Mouse (Mus musculus) liver, embryonic 13.5 days (tissue): ENCODE data around the gene Inhbb. TPM values are rescaled to one million over a fixed set of nuclear protein-coding genes. Genes with fewer than 3 reads are reported as not detected.

Experiments
- ATAC-seq: fragments of 200-750 bp; cut with Nextera tagmentation; 2 replicates; pipeline ENCODE4 v1.8.0; 2017; ENCODE audit warnings: low read depth, mild to moderate bottlenecking, moderate number of reproducible peaks, moderate library complexity
- DNase-seq: peaks from one replicate; pipeline ENCODE4 v3.0.0; 2022
- H3K27ac ChIP-seq: fragments of 300-500 bp; sonication (generic); 2 replicates; pipeline ENCODE4 v1.5.1; 2015; ENCODE audit warnings: moderate library complexity, mild to moderate bottlenecking, inconsistent platforms
- H3K27me3 ChIP-seq: fragments of 300-500 bp; sonication (generic); 2 replicates; pipeline ENCODE4 v1.6.1; 2015; ENCODE audit warnings: mild to moderate bottlenecking, inconsistent platforms
- H3K36me3 ChIP-seq: fragments of 300-500 bp; sonication (generic); 2 replicates; pipeline ENCODE4 v1.6.1; 2015; ENCODE audit warnings: mild to moderate bottlenecking, inconsistent platforms
- H3K4me1 ChIP-seq: fragments of 300-500 bp; sonication (generic); replicated peaks from 2 replicates; pipeline ENCODE4 v1.6.1; 2015; ENCODE audit warnings: inconsistent platforms
- H3K4me2 ChIP-seq: fragments of 300-500 bp; sonication (generic); 2 replicates; pipeline ENCODE4 v1.6.1; 2015; ENCODE audit warnings: inconsistent platforms, mild to moderate bottlenecking, moderate library complexity
- H3K4me3 ChIP-seq: fragments of 300-500 bp; sonication (generic); replicated peaks from 2 replicates; pipeline ENCODE4 v1.5.1; 2015; ENCODE audit warnings: mild to moderate bottlenecking, inconsistent platforms
- H3K9ac ChIP-seq: fragments of 300-500 bp; sonication (generic); 2 replicates; pipeline ENCODE4 v1.6.1; 2015; ENCODE audit warnings: mild to moderate bottlenecking, inconsistent platforms
- H3K9me3 ChIP-seq: fragments of 300-500 bp; sonication (generic); replicated peaks from 2 replicates; pipeline ENCODE4 v1.6.1; 2016; ENCODE audit warnings: inconsistent platforms
- WGBS: fragments of 180-500 bp; shearing (Covaris S2); methylation state at CpG from one replicate; pipeline ENCODE4 v1.1.7; 2015; ENCODE audit not compliant: insufficient replicate concordance; 5-methylcytosine and 5-hydroxymethylcytosine counted together
- polyA plus RNA-seq: library from polyadenylated mRNA; unstranded; fragments of >200 nt; fragmentation: Nextera tagmentation; extraction: Ambion mirVana; gene quantifications from 2 replicates; pipeline ENCODE4 v1.2.1, GENCODE M21; 2015

The Inhbb gene
- polyA plus RNA-seq, 1 experiment from 2014 or later = 0.09 TPM

DNA sequence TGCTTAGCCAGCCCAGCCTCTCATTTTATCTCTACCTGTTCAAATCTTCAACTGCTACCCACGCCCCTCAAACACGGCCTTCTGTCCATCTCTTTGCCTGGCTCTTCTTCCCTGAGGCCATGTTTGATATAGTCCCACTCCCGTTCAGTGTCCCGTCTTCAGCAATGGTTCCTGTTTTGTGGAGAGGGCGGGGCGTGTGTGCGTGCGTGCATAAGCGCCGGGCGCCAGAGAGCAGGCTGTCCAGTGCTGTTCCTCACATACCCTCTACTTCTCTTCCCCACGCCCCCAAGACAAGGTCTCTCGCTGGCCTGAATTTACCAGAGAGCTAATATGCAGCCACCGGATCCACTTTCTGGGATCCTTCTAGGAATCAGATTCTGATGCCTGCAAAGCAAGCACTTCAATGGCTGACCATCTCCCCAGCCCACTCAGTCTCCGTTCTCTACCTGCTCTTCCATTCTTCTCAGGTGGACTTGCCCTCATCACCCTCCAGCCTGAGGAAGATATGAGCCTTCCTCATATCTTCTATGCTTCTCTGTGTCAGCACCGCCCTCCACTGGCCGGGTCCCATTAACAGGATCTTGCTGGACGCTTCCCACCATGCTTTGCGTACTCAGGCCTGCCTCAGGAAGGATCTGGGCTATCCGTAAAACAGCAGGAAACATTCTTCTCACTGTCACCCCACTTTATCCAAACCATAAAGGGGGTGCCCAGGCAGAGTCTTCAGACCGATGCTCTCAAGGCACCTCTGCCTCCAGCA is 21.7 kb upstream of the Inhbb start:
- ATAC-seq (no peak), DNase-seq (no peak)
- no peaks in the 10 kb centered on the region for H3K27me3 ChIP-seq
- H3K4me2 ChIP-seq = no peak overlapping the region
- H3K9ac ChIP-seq = no peak overlapping the region
- H3K36me3 ChIP-seq = no peaks in the 10 kb centered on the region
- no peaks in the 10 kb centered on the region for H3K9me3 ChIP-seq
- no peak overlapping the region for H3K4me3 ChIP-seq
- no peak overlapping the region for H3K27ac ChIP-seq
- 63% methylated on average over 21 of the region's 21 CpGs for WGBS
- H3K4me1 ChIP-seq = no peaks in the 10 kb centered on the region

DNA sequence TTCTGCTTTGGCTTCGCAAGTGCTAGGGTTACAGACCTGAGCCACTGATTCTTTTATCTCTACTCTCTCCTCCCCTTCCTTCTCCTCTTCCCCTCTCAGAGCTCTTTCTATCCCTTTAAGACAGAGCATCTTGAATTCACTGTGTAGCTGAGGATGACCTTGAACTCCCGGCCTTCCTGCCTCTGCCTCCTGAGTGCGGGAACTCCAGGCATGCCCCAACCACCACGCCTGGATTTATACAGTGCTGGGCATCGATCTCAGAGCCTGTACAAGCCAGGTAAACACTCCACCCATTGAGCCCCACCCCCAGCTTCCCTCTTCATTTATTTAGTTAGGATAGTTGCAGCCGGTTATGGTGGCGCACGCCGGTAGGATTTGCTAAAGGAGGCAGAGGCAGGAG is 20.9 kb upstream of the Inhbb start:
- no peak overlapping the region for H3K9ac ChIP-seq
- DNase-seq (no peak), ATAC-seq (no peak)
- H3K4me3 ChIP-seq = no peak overlapping the region
- H3K9me3 ChIP-seq = no peaks in the 10 kb centered on the region
- H3K4me1 ChIP-seq = no peaks in the 10 kb centered on the region
- 77% methylated on average over 9 of the region's 9 CpGs for WGBS
- no peaks in the 10 kb centered on the region for H3K36me3 ChIP-seq
- H3K27ac ChIP-seq = no peak overlapping the region
- no peaks in the 10 kb centered on the region for H3K27me3 ChIP-seq
- H3K4me2 ChIP-seq = no peak overlapping the region

DNA sequence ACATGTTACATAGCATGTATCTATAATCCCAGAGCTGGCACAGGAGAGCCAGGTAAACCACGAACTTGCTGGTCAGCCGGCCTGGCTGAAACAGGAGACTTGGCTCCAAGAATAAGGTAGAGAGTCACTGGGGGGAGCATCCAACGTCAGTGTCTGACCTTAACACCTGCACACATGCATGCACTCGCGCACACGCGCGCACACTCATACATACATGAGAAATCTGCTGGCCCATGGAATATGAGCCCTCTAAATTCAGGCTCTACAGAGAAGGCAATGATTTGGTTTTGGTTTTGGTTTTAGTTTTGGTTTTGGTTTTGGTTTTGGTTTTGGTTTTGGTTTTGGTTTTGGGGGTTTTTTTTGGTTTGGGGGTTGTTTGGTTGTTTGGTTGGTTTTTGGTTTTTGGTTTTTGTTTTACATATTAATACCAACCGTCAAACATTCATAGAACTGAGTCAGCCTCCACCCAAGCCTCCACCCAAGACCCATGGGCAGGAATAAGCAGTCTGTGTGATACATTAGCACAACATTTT is 16.1 kb upstream of the Inhbb start:
- 81% methylated on average over 9 of the region's 9 CpGs for WGBS
- no peaks in the 10 kb centered on the region for H3K36me3 ChIP-seq
- H3K27me3 ChIP-seq = no peaks in the 10 kb centered on the region
- no peak overlapping the region for H3K4me2 ChIP-seq
- DNase-seq = no peak
- no peak overlapping the region for H3K9ac ChIP-seq
- H3K4me1 ChIP-seq = no peaks in the 10 kb centered on the region
- H3K4me3 ChIP-seq = no peak overlapping the region
- ATAC-seq = no peak
- no peaks in the 10 kb centered on the region for H3K9me3 ChIP-seq
- H3K27ac ChIP-seq = no peak overlapping the region

DNA sequence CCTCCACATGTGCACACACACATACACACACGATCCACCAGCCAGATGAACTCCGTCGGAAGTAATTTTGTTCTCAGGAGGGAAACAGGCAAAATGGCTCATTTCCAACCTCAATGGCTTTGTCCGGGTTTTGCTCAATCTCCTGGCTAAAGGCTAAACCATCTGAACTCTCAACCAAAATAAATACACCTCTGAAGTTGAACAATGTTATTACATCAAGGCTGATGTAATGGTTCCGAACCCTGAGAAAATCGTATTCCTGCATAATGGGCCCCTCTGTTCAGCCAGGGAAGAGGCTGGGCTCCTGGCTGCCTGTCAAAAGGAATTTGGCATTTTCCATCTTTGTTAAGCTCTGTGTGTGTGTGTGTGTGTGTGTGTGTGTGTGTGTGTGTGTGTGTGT is 15.4 kb upstream of the Inhbb start:
- 74% methylated on average over 6 of the region's 6 CpGs for WGBS

DNA sequence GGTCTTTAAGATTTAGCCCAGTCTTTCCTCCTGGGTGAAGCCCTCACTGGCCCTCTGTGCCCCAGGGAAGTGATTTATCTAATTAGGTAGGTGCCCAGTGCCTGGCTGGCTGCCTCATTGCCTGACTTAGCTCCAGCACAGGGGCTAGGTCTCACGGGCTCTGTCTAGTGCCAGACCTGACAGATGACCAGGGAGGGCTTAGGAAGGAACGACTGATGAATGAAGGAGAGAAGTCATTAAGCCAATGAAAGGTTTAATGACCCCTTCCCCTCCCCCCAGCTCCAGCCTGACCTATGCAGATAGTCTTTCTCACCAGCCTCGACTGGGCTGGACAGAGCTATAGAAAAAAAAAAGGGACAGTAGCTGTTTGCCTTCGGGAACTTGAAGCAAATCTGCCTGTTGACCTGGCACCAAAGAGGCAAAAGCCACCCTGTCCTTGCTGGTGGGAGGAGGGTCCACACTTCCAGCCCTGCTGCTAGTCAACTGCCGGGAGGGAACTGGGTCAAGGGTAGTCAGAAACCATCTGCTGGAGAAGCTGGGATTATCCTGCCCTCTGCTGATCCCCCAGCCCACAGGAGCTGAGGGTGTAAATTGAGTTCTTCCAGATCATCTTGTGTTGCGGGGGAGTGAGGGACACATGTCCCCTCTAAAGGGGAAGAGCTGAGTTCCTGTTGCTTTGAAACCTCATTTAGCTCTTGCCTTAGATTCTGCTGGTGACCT is 2.3 kb upstream of the Inhbb start:
- Histone ChIP-seq H3K4me1 (peaks cover 12% of the 10 kb centered on the region), H3K9ac (no peak overlapping the region), H3K4me2 (no peak overlapping the region), H3K27me3 (peaks cover 68% of the 10 kb centered on the region), H3K36me3 (no peaks in the 10 kb centered on the region), H3K27ac (no peak overlapping the region), H3K4me3 (no peak overlapping the region), H3K9me3 (no peaks in the 10 kb centered on the region)
- DNase-seq (no peak), ATAC-seq (no peak)
- WGBS = 22% methylated on average over 6 of the region's 6 CpGs

More for the DNA sequence above, 15.4 kb upstream of the Inhbb start:
- H3K9me3 ChIP-seq = no peaks in the 10 kb centered on the region
- H3K4me1 ChIP-seq = no peaks in the 10 kb centered on the region
- no peaks in the 10 kb centered on the region for H3K27me3 ChIP-seq
- H3K4me2 ChIP-seq = no peak overlapping the region
- DNase-seq (no peak), ATAC-seq (no peak)
- H3K4me3 ChIP-seq = no peak overlapping the region
- H3K36me3 ChIP-seq = no peaks in the 10 kb centered on the region
- no peak overlapping the region for H3K27ac ChIP-seq
- no peak overlapping the region for H3K9ac ChIP-seq

DNA sequence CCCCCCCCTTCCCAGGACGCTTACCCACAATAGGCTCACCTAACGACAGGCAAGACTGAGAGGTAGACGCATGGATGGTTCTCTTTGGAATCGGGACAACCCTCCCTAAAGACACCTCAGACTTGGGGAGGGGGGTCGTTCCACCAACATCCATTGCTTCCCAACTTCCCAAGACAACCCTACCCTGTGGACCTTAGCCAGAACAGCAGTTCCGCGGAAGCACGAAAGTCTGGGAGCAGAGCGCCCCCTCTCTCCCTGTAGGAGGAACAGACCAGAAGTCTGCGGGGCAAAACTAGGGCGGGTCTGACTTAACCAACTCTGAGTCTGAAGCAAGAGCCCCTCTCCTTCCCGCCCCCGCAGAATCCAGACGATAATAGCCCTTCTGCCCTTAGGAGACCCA is 1.5 kb upstream of the Inhbb start:
- H3K4me1 ChIP-seq = peaks cover 12% of the 10 kb centered on the region
- no peak overlapping the region for H3K9ac ChIP-seq
- ATAC-seq (no peak), DNase-seq (no peak)
- H3K36me3 ChIP-seq = no peaks in the 10 kb centered on the region
- H3K4me3 ChIP-seq = no peak overlapping the region
- WGBS = 7% methylated on average over 14 of the region's 14 CpGs
- peaks cover 76% of the 10 kb centered on the region for H3K27me3 ChIP-seq
- no peak overlapping the region for H3K4me2 ChIP-seq
- no peak overlapping the region for H3K27ac ChIP-seq
- H3K9me3 ChIP-seq = no peaks in the 10 kb centered on the region

DNA sequence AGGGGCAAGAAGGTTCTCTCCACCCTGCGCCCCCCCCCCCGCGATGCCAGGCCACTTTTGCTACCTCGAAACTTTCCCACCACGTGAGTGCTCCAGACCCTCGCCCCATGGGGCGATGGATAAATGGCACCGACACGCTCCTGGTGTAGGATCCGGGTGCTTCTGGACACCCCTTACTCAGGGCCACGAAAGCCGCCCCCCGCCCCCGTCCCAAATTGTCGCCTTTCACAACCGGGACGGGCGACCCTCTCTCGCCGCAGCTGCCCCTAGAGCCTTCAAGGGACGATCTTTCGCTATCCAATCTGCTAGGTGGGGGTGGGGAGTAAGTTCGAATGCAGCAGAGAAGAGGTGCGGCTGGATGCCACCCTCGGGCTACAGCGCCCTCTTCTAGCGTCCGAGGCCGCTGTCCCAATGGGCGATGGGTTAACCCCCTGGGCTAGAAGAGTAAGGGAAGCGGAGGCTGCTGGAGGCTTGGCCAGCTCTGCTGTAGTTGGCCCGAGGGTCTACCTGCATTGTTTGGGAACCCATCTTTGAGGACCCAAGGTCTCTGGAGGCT is 490 bp upstream of the Inhbb start:
- peak overlapping the region; percentile 74 for H3K4me2 ChIP-seq
- DNase-seq = no peak
- no peak overlapping the region for H3K27ac ChIP-seq
- H3K36me3 ChIP-seq = no peaks in the 10 kb centered on the region
- H3K9me3 ChIP-seq = no peaks in the 10 kb centered on the region
- 2% methylated on average over 31 of the region's 32 CpGs for WGBS
- H3K9ac ChIP-seq = no peak overlapping the region
- H3K27me3 ChIP-seq = peaks cover 86% of the 10 kb centered on the region
- H3K4me1 ChIP-seq = peaks cover 12% of the 10 kb centered on the region
- peak overlapping the region; percentile 56 for H3K4me3 ChIP-seq
- no peak for ATAC-seq

DNA sequence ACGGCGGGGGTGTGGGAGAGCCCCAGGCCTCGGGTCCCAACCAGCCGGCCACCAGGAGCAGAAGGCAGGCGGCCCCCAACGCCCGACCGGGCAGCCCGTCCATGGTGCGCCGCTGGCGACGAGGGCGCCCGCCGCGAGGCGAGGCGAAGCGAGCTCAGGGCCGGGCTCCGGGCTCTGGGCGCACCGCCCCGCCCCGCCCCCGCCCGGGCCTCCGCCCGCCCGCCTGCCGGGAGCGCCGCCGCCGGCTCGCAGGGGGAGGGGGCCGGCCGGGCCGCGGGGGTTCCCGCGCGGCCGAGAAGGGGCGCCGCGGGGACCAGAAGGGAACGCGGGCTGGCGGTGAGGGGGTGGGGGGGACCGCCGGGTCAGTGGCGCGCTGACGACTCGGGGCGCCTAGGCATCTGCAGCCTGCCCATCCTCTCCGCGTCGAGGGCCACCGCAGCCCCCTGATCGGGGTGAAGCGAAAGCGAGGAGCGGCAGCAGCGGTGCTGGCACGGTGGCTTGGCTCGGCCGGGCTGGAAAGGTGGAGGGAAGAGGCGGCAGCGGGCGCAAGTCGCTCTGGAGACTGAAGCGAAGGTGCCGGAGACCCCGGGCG is 968 bp downstream of the Inhbb start:
- peaks cover 97% of the 10 kb centered on the region for H3K27me3 ChIP-seq
- no peaks in the 10 kb centered on the region for H3K36me3 ChIP-seq
- H3K9ac ChIP-seq = peak overlapping the region; percentile 41; the same call in 1 of the 2 replicates
- peak overlapping the region; percentile 74 for H3K4me2 ChIP-seq
- no peaks in the 10 kb centered on the region for H3K9me3 ChIP-seq
- peak overlapping the region; percentile 56 for H3K4me3 ChIP-seq
- DNase-seq (no peak), ATAC-seq (no peak)
- no peak overlapping the region for H3K27ac ChIP-seq
- peaks cover 12% of the 10 kb centered on the region for H3K4me1 ChIP-seq
- WGBS = 1% methylated on average over 51 of the region's 78 CpGs

DNA sequence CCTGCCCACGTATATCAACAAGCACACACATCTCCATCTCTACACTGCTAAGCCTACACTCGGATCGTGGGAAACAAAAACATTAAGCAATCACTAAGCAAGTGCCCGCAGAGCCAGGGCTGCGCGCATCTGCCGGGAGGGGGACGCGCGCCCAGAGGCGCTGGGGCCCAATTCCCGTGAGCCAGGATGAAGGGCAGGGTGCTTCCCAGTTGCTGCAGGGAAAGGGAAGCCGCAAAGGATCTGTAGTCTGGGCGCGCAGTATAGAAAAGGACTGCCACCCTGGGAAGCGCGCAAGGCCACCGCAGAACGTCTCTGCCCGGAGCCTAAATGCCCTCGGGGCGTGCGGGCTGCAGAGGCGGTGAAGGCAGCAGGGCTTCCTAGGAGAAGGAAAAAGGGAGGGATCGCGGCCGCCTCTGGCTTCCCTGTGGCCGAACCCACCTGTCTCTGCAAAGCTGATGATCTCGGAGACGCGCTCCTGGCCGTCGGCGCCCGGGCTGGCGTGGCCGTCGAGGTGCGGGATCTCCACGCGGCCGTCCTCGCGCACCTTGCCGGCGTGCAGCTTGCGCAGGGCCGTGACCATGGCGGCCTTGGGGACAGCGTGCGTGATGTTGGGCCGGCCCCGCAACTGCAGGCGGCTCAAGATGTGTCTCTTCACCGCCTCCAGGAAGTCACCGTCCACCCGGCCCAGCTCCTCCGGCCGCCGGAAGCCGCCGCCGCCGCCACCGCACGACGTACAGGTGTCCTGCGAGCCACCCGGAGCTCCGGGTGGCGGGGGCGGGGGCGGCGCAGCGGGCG is 1.7 kb downstream of the Inhbb start:
- Histone ChIP-seq H3K4me2 (peak overlapping the region; percentile 74), H3K4me1 (peaks cover 12% of the 10 kb centered on the region), H3K9me3 (no peaks in the 10 kb centered on the region), H3K9ac (no peak overlapping the region), H3K27me3 (peaks cover 91% of the 10 kb centered on the region), H3K4me3 (peak overlapping the region; percentile 56), H3K36me3 (no peaks in the 10 kb centered on the region), H3K27ac (no peak overlapping the region)
- WGBS = 3% methylated on average over 76 of the region's 76 CpGs
- ATAC-seq = no peak
- DNase-seq = no peak

DNA sequence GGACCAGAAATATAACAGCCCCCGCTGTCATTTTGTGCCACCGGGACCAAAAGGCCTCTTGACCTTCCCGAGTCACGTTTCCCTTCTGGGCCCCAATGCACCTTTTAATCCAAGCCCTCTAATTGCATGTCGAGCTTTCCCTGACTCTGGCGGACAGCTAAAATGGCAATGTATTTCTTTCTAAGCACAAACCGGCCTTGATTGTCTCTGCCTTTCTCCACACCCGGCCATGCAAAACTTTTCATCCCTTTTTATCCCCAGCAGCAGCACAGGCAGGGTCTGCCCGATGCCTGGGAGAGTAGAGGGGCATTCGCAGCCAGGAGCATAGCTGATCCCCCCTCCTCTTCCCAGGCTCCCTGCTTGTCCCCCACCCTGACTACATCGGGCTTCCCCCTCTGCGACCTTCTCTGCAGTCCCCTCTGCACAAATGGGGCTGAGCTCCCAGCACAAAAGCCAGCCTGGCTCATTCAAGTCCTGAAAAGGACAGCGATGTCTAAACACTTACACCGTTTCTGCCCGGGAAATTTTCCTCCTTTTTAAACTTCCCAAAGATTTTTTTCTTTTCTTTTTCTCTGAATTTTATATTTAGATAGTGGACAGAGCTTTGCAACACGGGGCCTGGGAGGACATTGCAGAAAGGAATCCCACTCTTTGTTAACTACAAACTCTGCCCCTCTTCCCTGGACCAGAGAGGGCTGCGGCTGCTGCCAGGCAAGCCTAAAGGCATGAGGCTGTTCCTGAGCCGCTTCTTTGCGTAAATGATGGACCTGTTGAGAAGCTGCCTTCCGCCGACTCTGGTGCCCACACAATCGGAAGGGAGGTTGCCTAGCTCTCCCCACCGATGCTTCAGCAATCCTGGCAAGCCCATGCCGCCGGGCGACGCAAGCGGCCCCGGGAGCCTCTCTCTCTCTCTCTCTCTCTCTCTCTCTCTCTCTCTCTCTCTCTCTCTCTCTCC is 2.6 kb downstream of the Inhbb start:
- H3K9ac ChIP-seq = no peak overlapping the region
- no peak overlapping the region for H3K4me3 ChIP-seq
- no peak overlapping the region for H3K4me2 ChIP-seq
- DNase-seq = no peak
- H3K27ac ChIP-seq = no peak overlapping the region
- peaks cover 12% of the 10 kb centered on the region for H3K4me1 ChIP-seq
- no peaks in the 10 kb centered on the region for H3K36me3 ChIP-seq
- H3K9me3 ChIP-seq = no peaks in the 10 kb centered on the region
- H3K27me3 ChIP-seq = peaks cover 82% of the 10 kb centered on the region
- ATAC-seq = no peak
- 10% methylated on average over 29 of the region's 29 CpGs for WGBS
